Mouse (Mus musculus): Measurements from ENCODE around the gene Zic3.
A peak's percentile ranks its signal among the peaks of the same experiment; 100 is the strongest.

The Zic3 gene

GRCm38 (mm10) chrX:58022400-58022799, at the start of gene Zic3:
Gene Zic3 (plus strand): TSS chrX:58022700.
- no peak for DNase-seq (ENCODE audit: extremely low spot score, low spot score)

- no peak for DNase-seq (ENCODE audit: extremely low spot score, low spot score)
Observed at GRCm38 (mm10) chrX:57982351-57982750, 40.1 kb upstream of the Zic3 start.

GRCm38 (mm10) chrX:57987455-57988109, 34.9 kb upstream of the Zic3 start:
- no peak for DNase-seq (ENCODE audit: extremely low spot score, low spot score)

- no peak for DNase-seq (ENCODE audit: extremely low spot score, low spot score)
Observed at GRCm38 (mm10) chrX:58013391-58013790, 9.1 kb upstream of the Zic3 start.

- DNase-seq (ENCODE audit: extremely low spot score, low spot score), result peak; percentile 26
Observed at GRCm38 (mm10) chrX:58014093-58014492, 8.4 kb upstream of the Zic3 start.

- DNase-seq (ENCODE audit: extremely low spot score, low spot score), result no peak
Observed at GRCm38 (mm10) chrX:58014761-58015160, 7.7 kb upstream of the Zic3 start.

GRCm38 (mm10) chrX:58015336-58015945, 7.1 kb upstream of the Zic3 start:
- DNase-seq (ENCODE audit: extremely low spot score, low spot score), result peak; percentile 41

- DNase-seq (ENCODE audit: extremely low spot score, low spot score), result peak; percentile 18
Observed at GRCm38 (mm10) chrX:58018720-58019119, 3.8 kb upstream of the Zic3 start.

- peak; percentile 48 for DNase-seq (ENCODE audit: extremely low spot score, low spot score)
Observed at GRCm38 (mm10) chrX:58019257-58019953, 3.1 kb upstream of the Zic3 start.

- DNase-seq (ENCODE audit: extremely low spot score, low spot score), result no peak
Observed at GRCm38 (mm10) chrX:58027631-58028030, 5.1 kb downstream of the Zic3 start.

- DNase-seq (ENCODE audit: extremely low spot score, low spot score), result peak; percentile 43
Observed at GRCm38 (mm10) chrX:58028082-58028481, 5.6 kb downstream of the Zic3 start.

- DNase-seq (ENCODE audit: extremely low spot score, low spot score), result peak; percentile 31
Observed at GRCm38 (mm10) chrX:58028858-58029257, 6.4 kb downstream of the Zic3 start.

- peak; percentile 74 for DNase-seq (ENCODE audit: extremely low spot score, low spot score)
Observed at GRCm38 (mm10) chrX:58030100-58030834, 7.8 kb downstream of the Zic3 start.

GRCm38 (mm10) chrX:58030835-58031670, 8.6 kb downstream of the Zic3 start:
- peak; percentile 45 for DNase-seq (ENCODE audit: extremely low spot score, low spot score)

GRCm38 (mm10) chrX:58031671-58032605, 9.4 kb downstream of the Zic3 start:
- DNase-seq (ENCODE audit: extremely low spot score, low spot score), result peak; percentile 45

- no peak for DNase-seq (ENCODE audit: extremely low spot score, low spot score)
Observed at GRCm38 (mm10) chrX:58032622-58033021, 10.1 kb downstream of the Zic3 start.

- DNase-seq (ENCODE audit: extremely low spot score, low spot score), result no peak
Observed at GRCm38 (mm10) chrX:58033521-58033920, 11.0 kb downstream of the Zic3 start.

- DNase-seq (ENCODE audit: extremely low spot score, low spot score), result peak; percentile 67
Observed at GRCm38 (mm10) chrX:58038061-58039007, 15.8 kb downstream of the Zic3 start.

- DNase-seq (ENCODE audit: extremely low spot score, low spot score), result no peak
Observed at GRCm38 (mm10) chrX:58039703-58040102, 17.2 kb downstream of the Zic3 start.

Data from neural tube, embryonic 10.5 days (tissue).